Mouse (Mus musculus): ENCODE measurements around the gene Nfe2l3. TPM values are rescaled to one million over a fixed set of nuclear protein-coding genes. Genes with fewer than 3 reads are reported as not detected.
"Not testable (repeated sequence)": the region's sequence is repeated elsewhere in the genome, so short reads cannot be mapped to it uniquely, and the experiment has no call there.

Gene Nfe2l3
- 0.36 and 0.99 TPM in 2 replicates for polyA plus RNA-seq (2014; fragmentation: Nextera tagmentation; extraction: Ambion mirVana)

DNA sequence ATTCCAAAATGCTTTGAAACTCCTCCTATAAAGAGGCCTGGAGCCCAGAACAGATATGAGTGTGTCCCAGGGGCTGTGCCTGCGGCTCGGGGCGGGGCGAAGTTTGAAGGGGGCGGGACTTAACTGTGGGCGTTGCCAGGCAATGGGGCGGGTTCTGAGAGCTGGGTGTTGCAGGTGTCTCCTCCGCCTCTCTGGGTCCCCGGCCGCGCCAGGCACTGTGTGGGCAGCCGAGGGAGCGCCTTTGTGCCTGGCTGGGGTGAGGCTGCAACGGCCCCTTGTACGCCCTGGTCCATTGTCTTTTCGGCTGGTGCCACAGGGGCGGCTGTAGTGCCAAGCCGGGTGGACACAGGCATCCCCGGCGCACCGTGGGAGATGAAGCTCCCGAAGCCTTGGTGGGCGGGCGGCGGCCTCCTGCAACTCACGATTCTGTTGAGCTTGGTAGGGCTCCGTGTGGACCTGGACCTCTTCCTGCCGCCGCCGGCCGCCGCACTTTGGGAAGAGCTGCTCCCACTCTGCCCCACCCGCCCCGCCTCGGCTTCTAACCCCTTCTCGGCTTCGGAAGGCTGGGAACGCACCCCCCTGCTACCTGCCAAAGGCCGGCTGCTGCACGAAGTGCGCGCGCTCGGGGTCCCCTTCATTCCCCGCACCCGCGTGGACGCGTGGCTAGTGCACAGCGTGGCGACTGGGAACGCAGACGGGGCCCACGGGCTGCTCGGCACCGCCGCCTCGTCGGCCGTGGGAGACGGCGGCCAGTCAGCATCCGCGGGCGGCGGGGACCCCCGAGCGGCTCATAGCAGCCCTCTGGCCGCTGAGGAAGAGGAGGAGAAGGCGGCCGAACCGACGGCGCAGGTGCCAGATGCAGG is at the start of gene Nfe2l3:
Gene Nfe2l3, plus strand, starts transcription at position 136 of the 863 bp plus-strand sequence.
- no peaks in the 10 kb centered on the region for H3K36me3 ChIP-seq (ENCODE audit: control insufficient read depth, insufficient read depth, low read length)
- ATAC-seq (replicated peaks; ENCODE audit: low FRiP score) (peak; percentile 94), DNase-seq (ENCODE audit: low spot score) (peak; percentile 87)
- 2% methylated on average over 74 of the region's 74 CpGs for WGBS
- peak within 1 kb of the TSS; percentile 96 for H3K4me2 ChIP-seq
- H3K9me3 ChIP-seq (ENCODE audit: control insufficient read depth, low read length), result no peaks in the 10 kb centered on the region
- peaks cover 48% of the 10 kb centered on the region for H3K27me3 ChIP-seq (replicated peaks; ENCODE audit: control insufficient read depth, insufficient read depth, low read length)
- peak within 1 kb of the TSS; percentile 18; the same call in 1 of the 2 replicates for H3K9ac ChIP-seq (ENCODE audit: low read depth, low read length)
- peak within 1 kb of the TSS; percentile 56 for H3K4me3 ChIP-seq (ENCODE audit: low read depth, low read length)
- H3K27ac ChIP-seq (ENCODE audit: low read depth, low read length), result no peak within 1 kb of the TSS
- peaks cover 13% of the 10 kb centered on the region for H3K4me1 ChIP-seq (replicated peaks; ENCODE audit: control insufficient read depth, insufficient read depth, low read length)

DNA sequence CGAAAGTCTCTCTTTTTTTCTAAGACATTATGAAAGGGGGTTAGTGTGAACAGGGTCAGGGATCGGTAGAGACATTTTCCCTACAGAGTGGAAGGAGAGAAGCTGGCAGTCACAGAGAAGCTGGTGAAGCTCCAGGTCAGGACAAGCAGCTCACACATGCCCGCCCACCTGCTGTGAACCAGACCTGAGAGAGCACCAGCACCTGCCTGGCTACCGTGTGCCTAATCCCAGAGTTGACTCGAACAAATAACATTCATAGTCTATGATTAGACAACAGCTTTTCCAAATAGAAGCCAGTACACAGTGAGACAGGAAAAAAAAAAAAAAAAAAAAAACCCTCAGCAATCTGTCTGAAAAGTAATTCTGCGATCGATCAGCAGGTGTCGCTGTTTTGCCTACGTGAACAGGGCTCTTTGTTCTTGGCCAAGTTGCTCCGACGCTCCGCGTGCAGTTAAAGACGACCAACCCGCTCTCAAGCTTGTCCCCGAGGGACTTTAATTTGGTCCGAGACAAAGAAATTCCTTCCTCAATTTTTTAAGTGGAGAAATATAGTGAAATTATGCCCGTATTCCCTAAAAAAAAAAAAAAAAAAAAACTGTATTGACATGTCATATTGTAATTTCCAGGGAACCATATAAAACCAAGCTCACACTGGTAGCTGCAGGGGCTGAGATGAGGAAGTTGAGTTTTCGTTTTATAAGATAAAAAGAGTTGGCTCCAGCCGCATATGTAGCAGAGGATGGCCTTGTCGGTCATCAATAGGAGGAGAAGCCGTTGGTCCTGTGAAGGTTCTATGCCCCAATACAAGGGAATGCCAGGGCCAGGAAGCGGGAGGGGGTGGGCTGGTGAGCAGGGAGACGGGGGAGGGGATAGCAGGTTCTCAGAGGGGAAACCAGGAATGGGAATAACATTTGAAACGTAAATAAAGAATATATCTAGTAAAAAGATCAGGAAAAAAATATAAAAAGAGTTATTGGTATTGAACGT is 48.4 kb upstream of the Nfe2l3 start:
- Histone ChIP-seq H3K9ac (ENCODE audit: low read depth, low read length) (no peak overlapping the region), H3K27ac (ENCODE audit: low read depth, low read length) (no peak overlapping the region), H3K4me3 (ENCODE audit: low read depth, low read length) (peak overlapping the region; percentile 21; the same call in 1 of the 2 replicates), H3K4me2 (peak overlapping the region; percentile 44), H3K4me1 (replicated peaks; ENCODE audit: control insufficient read depth, insufficient read depth, low read length) (no peaks in the 10 kb centered on the region; the same call in 1 of the 2 replicates), H3K9me3 (ENCODE audit: control insufficient read depth, low read length) (no peaks in the 10 kb centered on the region), H3K27me3 (replicated peaks; ENCODE audit: control insufficient read depth, insufficient read depth, low read length) (no peaks in the 10 kb centered on the region), H3K36me3 (ENCODE audit: control insufficient read depth, insufficient read depth, low read length) (no peaks in the 10 kb centered on the region)
- peak; percentile 48; the same call in 1 of the 2 replicates for ATAC-seq (replicated peaks; ENCODE audit: low FRiP score)
- peak; percentile 68 for DNase-seq (ENCODE audit: low spot score)
- 12% methylated on average over 26 of the region's 26 CpGs for WGBS

DNA sequence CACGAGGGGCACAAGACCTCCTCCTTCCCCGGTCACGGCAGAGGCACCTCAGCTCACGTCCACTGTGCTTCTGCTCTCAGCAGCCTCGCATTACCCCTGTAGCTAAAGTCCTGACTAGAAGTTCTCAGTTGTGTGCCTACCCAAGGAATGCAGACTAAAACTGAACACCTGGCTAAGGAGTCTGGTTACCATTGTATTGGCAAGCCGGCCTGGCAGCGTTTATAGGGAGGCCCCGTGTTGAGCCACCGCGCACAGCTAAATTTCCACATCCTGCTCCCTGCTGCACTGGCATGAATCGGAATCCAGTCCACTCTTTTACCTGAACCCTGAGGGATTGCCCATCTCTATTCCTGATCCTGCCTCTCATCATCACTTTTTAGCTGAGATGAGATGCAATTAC is 42.0 kb upstream of the Nfe2l3 start:
- no peak overlapping the region for H3K27ac ChIP-seq (ENCODE audit: low read depth, low read length)
- DNase-seq (ENCODE audit: low spot score), result no peak
- WGBS, result 83% methylated on average over 11 of the region's 11 CpGs
- H3K4me2 ChIP-seq, result no peak overlapping the region
- ATAC-seq (replicated peaks; ENCODE audit: low FRiP score), result no peak
- H3K9ac ChIP-seq (ENCODE audit: low read depth, low read length), result no peak overlapping the region
- H3K9me3 ChIP-seq (ENCODE audit: control insufficient read depth, low read length), result no peaks in the 10 kb centered on the region
- H3K4me3 ChIP-seq (ENCODE audit: low read depth, low read length), result no peak overlapping the region
- H3K4me1 ChIP-seq (replicated peaks; ENCODE audit: control insufficient read depth, insufficient read depth, low read length), result no peaks in the 10 kb centered on the region
- no peaks in the 10 kb centered on the region for H3K27me3 ChIP-seq (replicated peaks; ENCODE audit: control insufficient read depth, insufficient read depth, low read length)
- no peaks in the 10 kb centered on the region for H3K36me3 ChIP-seq (ENCODE audit: control insufficient read depth, insufficient read depth, low read length)

DNA sequence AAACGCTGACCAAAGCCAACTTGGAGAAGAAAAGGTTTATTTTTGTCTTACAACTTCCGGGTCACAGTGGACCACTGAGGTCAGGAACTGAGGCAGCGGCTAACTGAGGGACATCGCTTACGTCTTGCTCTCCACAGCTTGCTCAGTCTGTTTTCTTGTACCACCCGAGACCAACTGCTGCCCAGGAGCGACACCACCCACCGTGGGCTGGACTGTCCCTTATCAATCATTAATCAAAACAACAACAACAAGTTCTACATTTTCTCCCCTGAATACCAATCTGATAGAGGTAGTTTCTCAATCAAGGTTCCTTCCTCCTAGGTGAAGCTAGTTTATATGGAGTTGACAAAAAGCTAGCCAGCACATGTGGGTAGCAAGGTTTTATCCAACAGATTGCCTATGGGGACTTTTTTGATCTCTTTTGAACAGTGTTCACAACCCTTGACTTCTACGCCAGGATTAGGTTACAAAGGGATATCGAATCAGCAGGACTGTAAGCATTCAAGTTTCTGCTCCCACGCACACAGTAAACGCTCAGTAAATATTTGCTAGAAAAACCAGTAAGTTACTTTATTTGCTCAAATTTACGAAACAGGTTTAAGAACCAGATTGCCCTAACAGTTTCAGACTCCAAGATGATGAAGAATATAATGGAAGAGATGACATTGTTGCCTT is 40.5 kb upstream of the Nfe2l3 start:
- 73% methylated on average over 13 of the region's 13 CpGs for WGBS
- ATAC-seq (replicated peaks; ENCODE audit: low FRiP score), result no peak
- H3K4me2 ChIP-seq, result no peak overlapping the region

DNA sequence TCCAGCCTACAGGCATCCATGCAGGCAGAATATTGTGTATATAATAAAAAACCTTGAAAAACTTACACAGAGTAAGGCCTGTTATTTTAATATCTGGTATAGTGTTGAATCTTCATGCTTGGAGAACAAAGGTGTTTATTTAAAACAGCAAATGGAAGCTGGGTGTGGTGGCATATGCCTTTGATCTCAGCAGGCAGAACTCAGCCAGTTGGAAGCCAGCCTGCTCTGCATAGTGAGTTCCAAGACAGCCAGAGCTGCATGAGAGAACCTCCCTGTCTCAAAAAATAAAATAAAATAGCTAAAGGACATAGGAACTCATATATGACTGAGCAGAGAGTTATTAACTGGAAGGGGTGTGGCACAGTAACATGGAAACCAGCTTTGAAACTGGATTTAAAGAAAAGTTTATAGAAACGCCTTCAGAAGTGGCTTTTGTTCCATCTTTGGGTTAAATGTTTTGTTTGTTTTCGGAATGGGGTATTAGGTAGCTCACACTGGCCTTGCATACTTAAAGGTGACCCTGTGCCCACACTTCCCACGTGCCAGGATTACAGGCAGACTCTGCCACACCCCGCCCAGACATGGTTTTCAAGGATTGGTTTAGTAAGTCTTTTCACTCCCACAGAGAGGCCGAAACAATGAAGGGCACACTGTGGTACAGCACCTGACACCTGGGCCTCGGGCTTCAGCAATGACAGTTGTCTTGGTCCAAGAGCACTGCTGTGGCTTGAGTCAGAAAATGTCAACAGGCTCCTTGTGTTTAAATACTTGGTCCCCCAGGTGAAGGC is 38.9 kb upstream of the Nfe2l3 start:
- 73% methylated on average over 6 of the region's 6 CpGs for WGBS
- no peak overlapping the region for H3K4me2 ChIP-seq
- ATAC-seq (replicated peaks; ENCODE audit: low FRiP score) (no peak), DNase-seq (ENCODE audit: low spot score) (no peak)
- H3K27ac ChIP-seq (ENCODE audit: low read depth, low read length), result no peak overlapping the region
- H3K4me1 ChIP-seq (replicated peaks; ENCODE audit: control insufficient read depth, insufficient read depth, low read length), result no peaks in the 10 kb centered on the region
- H3K27me3 ChIP-seq (replicated peaks; ENCODE audit: control insufficient read depth, insufficient read depth, low read length), result no peaks in the 10 kb centered on the region
- H3K9me3 ChIP-seq (ENCODE audit: control insufficient read depth, low read length), result no peaks in the 10 kb centered on the region
- no peak overlapping the region for H3K4me3 ChIP-seq (ENCODE audit: low read depth, low read length)
- no peaks in the 10 kb centered on the region for H3K36me3 ChIP-seq (ENCODE audit: control insufficient read depth, insufficient read depth, low read length)
- no peak overlapping the region for H3K9ac ChIP-seq (ENCODE audit: low read depth, low read length)

More for the DNA sequence above, 40.5 kb upstream of the Nfe2l3 start:
- no peaks in the 10 kb centered on the region for H3K9me3 ChIP-seq (ENCODE audit: control insufficient read depth, low read length)
- no peaks in the 10 kb centered on the region for H3K4me1 ChIP-seq (replicated peaks; ENCODE audit: control insufficient read depth, insufficient read depth, low read length)
- no peaks in the 10 kb centered on the region for H3K27me3 ChIP-seq (replicated peaks; ENCODE audit: control insufficient read depth, insufficient read depth, low read length)
- H3K36me3 ChIP-seq (ENCODE audit: control insufficient read depth, insufficient read depth, low read length), result no peaks in the 10 kb centered on the region
- H3K9ac ChIP-seq (ENCODE audit: low read depth, low read length), result no peak overlapping the region
- H3K27ac ChIP-seq (ENCODE audit: low read depth, low read length), result no peak overlapping the region
- no peak for DNase-seq (ENCODE audit: low spot score)
- H3K4me3 ChIP-seq (ENCODE audit: low read depth, low read length), result no peak overlapping the region

DNA sequence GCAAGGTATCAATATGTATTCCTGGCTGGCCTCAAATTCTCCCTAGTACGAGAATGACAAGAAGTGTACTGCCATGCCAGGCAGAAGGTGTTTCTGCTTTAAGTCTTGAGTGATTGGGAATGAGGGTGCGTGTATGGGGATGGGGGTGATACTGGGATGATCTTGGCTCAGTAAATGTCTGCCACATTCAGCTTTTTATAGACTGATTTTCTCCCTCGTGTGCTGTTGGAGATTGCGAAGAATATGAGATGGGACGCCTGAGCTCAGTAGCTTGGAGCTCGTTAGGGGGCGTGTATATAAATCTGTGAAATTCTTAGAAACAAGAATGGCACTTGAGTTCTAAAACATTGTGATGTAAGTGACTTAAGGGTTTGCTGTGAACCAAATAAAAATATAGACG is 38.1 kb upstream of the Nfe2l3 start:
- WGBS, result 87% methylated on average over 8 of the region's 8 CpGs
- H3K36me3 ChIP-seq (ENCODE audit: control insufficient read depth, insufficient read depth, low read length); H3K9me3 ChIP-seq (ENCODE audit: control insufficient read depth, low read length): not testable (repeated sequence)

DNA sequence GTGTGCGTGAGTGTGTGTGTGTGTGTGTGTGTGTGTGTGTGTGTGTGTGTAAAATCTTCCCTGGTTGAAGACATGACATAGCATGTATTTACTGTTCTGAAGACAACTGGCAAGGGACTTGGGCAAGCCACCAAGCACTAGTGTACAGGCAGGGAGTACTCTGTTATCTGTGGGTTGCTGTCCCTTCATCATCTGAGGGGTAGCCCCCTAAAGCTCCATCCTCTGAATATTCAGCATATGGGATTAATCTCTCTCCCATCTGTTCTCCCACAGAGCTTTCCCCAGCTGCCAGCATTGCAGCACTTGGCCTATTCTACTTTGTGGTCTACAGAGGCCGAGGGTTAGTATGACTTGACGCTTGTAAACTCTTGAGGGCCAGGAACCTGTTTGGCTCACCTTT is 37.5 kb upstream of the Nfe2l3 start:
- H3K9me3 ChIP-seq (ENCODE audit: control insufficient read depth, low read length); H3K4me2 ChIP-seq; H3K4me1 ChIP-seq (replicated peaks; ENCODE audit: control insufficient read depth, insufficient read depth, low read length); H3K36me3 ChIP-seq (ENCODE audit: control insufficient read depth, insufficient read depth, low read length); DNase-seq (ENCODE audit: low spot score); ATAC-seq (replicated peaks; ENCODE audit: low FRiP score); H3K27ac ChIP-seq (ENCODE audit: low read depth, low read length); H3K27me3 ChIP-seq (replicated peaks; ENCODE audit: control insufficient read depth, insufficient read depth, low read length); H3K4me3 ChIP-seq (ENCODE audit: low read depth, low read length); H3K9ac ChIP-seq (ENCODE audit: low read depth, low read length): not testable (repeated sequence)
- WGBS, result 81% methylated on average over 3 of the region's 3 CpGs

More for the DNA sequence above, 38.1 kb upstream of the Nfe2l3 start:
- H3K4me2 ChIP-seq; ATAC-seq (replicated peaks; ENCODE audit: low FRiP score); H3K4me1 ChIP-seq (replicated peaks; ENCODE audit: control insufficient read depth, insufficient read depth, low read length); H3K9ac ChIP-seq (ENCODE audit: low read depth, low read length); H3K27ac ChIP-seq (ENCODE audit: low read depth, low read length); DNase-seq (ENCODE audit: low spot score); H3K27me3 ChIP-seq (replicated peaks; ENCODE audit: control insufficient read depth, insufficient read depth, low read length); H3K4me3 ChIP-seq (ENCODE audit: low read depth, low read length): not testable (repeated sequence)
